Mouse (Mus musculus) kidney, adult 2 months (tissue): ENCODE measurements at regions not wholly inside any gene's neighbourhood (a gene's known extent, or its start where the extent isn't known, plus 50 kb on each side); places are given as distances from the start of the nearest gene placed in this dataset.

ENCODE experiments used
- CTCF ChIP-seq: fragments of 200-500 bp; conservative IDR thresholded peaks from 2 replicates; pipeline ENCODE4 v1.5.1; 2011; ENCODE audit warnings: low read depth, mild to moderate bottlenecking, control low read depth, low read length, moderate library complexity, mixed read lengths; ENCODE audit not compliant: insufficient read depth, insufficient read length
- POLR2A ChIP-seq: fragments of 200-500 bp; IDR thresholded peaks from one replicate; pipeline ENCODE4 v1.6.1; 2011; ENCODE audit warnings: low read depth, low read length, control low read depth

- TF ChIP-seq CTCF: no peak
- TF ChIP-seq POLR2A: no peak
Measured at GRCm38 (mm10) chr16:85269681-85270080, 96.1 kb upstream of the App start.
